Mouse (Mus musculus) adrenal gland, postnatal 14 days (tissue): ENCODE data around the gene Ccdc30. TPM values are rescaled to one million over a fixed set of nuclear protein-coding genes. Genes with fewer than 3 reads are reported as not detected.

Experiments
- DNase-seq: peaks from one replicate; pipeline ENCODE4 v3.0.0; 2021; ENCODE audit warnings: mixed read lengths
- long read RNA-seq, 2 experiments: library from polyadenylated mRNA; stranded (forward); transcript quantifications; one replicate each; pipeline ENCODE4 v2.0.0; 2021
- total RNA-seq: library from RNA; stranded (reverse); gene quantifications from 2 replicates; pipeline ENCODE4 v1.2.3, GENCODE M21; 2021

Gene Ccdc30
- 8.4 and 9.7 TPM in 2 replicates for total RNA-seq
- long read RNA-seq, experiment 1, partial matches to known transcripts: 15 of 23 reads
- long read RNA-seq, experiment 1, other reads (novel, unspliced or antisense): 2 of 23 reads
- long read RNA-seq, experiment 2, partial matches to known transcripts: 9 of 13 reads
- long read RNA-seq, experiment 2, other reads (novel, unspliced or antisense): 1 of 13 reads

DNA sequence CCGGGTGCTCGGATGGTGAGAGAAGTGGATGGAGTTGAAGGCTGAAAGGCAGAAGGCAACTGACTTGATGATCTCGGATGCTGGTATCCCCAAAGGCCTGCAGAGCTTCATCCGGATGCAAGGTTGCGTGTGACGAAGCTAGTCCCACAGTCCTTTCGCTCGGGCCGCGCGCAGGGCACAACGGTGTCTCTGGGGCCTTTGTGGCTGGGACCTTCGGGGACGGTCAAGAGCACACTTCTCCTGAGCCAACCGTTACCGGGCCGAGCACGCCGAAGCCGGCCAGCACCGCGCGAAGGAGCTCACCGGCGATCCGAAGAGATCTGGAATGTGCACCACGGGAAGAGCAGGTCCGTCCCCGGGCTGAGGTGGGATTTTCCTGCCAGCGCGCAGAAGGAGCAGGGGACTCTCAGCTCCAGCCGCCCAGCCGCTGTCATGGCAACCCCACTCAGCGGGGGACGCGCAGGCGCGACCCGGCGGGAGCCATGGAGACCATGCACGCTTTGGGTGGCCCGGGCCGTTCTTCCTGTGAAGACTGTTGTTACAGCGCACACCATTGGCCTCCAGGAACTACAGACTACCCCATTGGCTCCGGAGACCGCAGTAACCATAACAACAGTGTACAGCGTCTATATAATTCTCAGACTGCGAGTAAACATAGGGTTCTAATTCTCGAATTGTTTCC, at the start of gene Ccdc30:
Gene Ccdc30, minus strand, starts transcription at position 450 of the 682 bp plus-strand sequence.
- DNase-seq: peak; percentile 98

DNA sequence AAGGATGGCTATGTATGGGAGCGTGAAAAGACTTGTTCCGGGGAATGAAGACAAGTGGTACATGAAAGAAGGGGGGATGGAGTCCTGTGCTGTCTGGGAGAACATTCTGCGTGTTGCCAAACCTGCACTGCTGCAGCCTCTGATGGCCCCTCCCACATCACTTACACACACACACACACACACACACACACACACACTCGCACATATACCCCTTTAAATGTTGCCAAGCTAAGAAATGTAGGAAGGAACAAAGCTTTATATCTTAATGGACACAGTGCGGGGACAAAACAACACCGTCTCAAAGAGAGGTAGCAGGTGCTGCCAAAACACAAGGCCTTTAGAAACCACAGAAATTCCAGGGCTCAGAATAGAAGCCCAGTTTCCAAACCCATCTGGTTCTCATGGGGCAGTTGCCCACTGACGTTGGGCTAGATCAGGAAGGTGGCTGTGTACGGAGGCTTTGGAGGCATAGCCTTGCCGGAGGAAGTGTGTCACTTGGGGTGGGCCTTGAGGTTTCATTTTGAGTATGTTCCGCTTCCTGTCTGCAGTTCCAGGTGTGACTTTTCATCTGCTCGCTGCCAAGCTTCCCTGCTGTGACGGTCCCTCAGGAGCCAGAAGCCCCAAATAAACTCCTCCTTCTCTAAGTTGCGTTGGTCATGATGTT, 48.6 kb upstream of the Ccdc30 start:
- DNase-seq: no peak

DNA sequence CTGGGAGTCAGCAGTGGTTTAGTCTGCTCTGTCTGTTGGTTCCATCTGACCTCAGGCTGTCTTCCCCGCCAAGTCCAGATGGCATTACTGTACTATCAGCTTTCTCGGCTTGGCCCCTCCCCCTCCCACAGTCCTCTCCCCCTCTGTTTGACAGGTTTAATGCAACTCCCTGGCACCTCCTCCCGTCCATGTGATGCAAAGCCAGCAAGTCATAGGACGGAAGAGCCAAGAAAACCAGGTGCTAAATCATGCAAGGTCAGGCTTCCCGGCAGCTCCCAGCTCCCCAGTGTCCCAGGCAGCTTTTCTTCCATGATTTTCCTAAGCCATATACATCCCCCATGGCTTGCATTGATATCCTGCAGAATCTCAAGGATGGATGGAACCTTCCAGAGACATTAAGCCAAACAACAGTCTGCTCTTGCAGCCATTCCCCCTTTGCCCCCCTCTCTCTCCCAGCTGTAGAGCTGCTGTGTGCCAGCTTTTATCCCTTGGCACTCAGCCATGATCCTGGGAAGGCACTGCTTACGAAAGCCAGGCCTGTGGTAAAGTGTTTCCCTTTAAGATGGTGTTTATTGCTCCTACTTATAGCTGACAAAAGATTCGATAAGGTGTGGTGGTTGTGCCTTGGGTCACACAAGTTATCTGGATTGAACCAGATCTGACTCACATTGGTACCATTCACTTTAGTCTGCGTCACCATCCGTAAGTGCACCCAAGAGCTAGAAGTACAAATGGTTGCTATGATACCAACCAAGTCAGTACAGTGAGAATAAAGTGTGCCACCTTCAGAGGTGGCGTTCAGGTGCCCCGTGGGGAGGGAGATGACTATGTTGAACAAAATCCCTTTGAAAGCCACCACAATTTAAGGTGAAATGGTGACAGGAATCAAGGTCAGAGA, 47.8 kb upstream of the Ccdc30 start:
- DNase-seq: peak; percentile 85

DNA sequence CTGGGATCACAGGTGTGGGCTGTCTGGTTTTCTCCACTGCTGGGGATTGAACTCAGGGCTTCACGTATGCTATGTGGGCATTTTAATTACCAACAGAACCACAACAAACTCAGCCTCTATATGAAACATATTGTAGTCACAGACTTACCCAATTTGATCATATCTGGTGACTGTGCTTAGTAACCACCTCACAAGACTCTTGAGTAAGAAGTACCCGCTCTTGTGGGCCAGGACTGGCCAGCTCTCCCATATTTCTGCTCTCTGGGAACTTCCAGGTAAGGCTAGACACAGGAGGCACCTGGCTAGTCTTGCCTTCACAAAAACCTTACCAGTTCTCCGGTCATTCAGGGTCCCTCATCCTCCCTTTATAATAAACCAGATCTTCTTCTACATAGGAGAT, 47.1 kb upstream of the Ccdc30 start:
- no peak for DNase-seq

DNA sequence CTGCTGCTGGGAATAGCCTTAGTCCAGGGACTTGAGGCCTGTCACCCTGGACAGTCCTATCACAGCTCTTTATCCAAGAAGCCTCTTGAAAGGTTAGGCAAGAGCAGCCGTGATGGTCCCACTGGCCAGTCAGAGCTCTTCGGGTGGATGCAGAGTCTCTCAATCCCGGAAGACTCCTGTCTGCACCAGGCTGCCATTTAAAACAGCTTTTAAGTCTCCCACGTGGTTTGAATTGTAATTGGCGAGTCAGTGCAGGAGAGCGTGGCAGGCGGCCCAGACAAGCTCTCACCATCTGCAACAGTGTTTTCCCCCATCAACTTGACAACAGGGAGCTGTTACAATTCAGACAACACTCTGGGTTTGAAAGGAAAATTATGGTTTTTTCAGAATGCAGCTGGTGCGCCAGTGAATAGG, 45.4 kb upstream of the Ccdc30 start:
- no peak for DNase-seq

DNA sequence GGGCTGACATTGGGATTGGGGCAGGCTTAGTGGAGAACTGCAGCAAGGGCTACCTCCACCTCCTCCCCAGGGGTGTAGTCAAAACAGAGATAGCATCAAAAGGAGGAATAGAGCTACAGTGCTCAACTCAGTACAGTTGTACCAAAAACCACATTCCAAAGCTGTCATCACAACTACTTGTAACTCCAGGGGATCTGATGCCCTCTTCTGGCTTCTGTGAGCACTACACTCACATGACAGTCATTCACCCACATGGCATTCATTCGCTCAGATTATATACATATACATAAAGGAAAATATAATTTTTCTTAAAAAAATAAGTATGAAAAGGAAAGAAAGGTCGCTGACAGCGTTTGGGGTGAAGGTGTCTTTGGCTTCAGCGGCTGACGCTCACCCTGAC, 45.0 kb upstream of the Ccdc30 start:
- peak; percentile 62 for DNase-seq

DNA sequence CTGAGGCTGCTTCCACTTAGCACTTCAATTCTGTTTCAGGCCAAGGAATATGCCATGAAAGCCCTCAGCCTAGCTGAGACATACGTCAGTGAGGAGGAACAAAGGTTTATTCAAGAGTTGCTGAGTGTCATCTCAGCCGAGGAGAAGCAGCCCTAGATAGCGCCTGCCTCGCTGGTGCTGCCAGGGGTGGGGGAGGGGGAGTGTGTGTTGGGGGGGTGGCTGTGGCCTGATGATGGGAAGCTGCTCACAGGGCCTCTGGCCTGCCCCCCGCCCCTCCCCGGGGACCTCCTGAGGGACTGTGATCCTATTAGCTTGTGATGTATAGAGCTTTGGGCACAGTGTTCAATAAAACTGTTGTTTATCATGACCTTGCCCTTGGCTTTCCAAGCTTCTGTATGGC, 38.2 kb upstream of the Ccdc30 start:
- DNase-seq: no peak

DNA sequence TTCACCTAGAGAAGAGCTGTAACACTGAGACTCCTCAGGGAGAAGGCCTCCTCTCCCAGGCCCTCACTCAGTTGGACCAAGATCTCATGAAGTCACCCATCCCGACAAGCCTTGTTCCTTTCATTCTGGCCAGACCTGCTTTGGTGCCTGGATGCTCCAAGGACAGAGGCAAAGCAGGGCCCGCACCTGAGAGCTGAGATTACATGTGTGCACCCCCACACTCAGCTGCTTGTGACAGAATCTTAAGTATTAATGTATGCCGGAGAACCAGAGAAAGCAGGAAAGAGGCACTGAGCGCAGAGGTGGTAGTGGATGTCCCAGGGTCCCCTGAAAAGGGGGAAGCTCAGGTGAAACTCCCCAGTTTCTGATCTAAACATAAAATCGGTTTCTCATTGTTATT, 37.8 kb upstream of the Ccdc30 start:
- DNase-seq: no peak

DNA sequence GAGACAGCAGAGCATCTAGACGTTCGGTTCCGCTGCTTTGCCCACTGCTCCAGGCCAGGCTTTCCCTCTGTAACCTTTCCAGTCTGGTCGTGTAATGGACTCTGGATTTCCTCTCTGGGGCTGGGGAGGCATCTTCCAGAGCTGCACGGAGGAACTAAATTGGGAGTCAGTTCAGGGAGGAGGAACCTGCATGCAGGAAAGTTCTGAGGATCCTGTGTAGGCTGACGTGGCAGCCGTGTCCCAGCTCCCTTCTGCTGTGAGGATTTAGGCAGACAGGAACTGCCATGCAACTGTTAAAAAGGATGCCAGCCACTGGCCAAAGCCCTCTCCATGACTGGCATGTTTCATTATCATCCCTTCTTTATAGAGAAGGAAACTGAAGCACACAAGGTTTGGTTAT, 35.1 kb upstream of the Ccdc30 start:
- no peak for DNase-seq

DNA sequence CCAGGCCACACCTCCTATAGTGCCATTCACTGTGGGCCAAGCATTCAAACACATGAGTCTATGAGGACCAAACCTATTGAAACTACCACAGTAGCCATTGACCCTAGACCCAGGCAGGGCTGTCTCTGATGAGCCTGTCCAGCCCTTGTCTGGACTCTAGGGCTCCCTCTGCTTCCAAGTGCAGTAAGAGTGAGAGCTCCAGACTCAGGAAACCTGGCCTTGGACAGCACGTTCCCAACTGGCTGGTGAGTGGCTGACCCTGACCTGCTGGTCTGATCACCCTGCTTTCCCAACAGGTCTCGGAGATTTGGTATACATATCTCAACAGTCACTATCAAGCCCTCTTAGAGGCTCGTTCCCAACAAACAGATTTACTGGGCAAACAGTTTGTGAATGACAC, 32.5 kb upstream of the Ccdc30 start:
- DNase-seq: peak; percentile 54

DNA sequence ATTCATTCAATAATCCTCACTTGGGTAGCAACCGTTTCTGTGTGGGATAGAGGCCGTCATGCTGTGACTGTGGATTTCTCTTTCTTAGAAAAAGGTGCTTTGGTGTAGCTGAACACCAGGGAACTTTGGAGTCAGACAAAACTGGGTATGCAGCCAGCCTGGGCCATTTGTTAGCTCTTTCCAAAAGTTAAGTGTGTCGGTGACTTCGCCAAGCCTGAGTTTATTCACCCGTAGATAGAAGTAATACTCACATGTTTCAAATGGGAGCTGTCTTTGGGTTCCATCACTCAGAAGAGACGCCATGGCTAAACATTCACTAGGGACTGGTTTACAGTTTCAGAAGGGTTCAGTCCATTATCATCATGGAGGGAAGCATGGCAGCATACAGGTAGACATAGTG, 31.9 kb upstream of the Ccdc30 start:
- no peak for DNase-seq

DNA sequence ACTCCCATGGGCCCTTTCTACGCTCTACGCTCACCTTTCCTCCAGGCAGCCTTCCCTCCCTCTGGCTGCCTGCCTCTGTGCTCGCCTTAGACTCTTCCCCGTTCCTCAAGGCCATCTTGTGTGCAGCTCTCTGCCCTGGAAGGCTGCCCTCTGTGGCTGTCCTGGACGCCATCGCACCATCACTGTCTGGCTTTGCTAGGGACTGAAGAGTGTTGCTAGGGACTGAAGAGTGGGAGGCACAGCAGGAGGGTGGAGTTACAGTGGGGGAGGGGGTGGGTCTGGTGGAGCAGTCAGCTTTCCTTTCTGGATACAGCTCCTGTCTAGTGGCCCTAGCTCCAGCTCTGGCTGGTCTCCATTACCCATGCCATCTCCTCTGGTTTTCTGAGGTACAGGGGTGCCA, 27.2 kb upstream of the Ccdc30 start:
- DNase-seq: peak; percentile 54

DNA sequence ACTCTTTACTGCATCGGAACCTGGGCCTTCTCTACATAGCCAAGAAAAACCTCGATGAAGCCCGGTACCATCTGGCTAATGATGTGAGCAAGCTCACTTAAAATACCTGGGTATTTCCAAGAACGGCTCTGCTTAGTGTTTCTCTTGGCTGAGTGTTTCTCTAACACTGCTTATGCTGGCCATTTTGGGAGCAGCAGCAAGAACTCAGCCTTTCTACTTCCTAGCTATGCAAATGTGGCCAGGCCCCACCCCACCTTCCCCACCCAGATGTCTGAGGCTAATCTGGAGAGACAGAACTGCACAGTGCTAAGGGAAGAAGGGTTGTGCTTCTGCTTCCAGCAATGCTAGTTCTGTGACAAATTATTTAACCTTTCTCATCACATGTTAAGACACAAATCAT, 26.5 kb upstream of the Ccdc30 start:
- no peak for DNase-seq

DNA sequence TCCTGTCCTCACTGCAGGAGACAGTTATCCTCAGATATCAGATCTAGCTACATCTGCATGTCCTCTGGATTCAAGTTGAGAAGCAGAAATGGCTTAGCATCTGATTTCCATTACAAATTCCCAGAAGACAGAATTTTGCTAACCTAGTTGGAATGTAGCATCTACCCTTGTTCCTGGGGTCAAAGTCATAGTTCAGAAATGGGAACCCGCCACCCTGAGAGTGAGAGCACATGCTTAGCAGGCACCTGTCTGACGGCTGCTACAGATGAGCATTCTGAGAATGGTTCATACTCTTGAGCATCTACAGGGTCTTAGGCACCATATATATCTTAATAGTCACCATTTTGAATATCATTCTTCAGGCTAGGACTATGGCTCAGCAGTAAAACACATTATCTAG, 22.6 kb upstream of the Ccdc30 start:
- DNase-seq: no peak

DNA sequence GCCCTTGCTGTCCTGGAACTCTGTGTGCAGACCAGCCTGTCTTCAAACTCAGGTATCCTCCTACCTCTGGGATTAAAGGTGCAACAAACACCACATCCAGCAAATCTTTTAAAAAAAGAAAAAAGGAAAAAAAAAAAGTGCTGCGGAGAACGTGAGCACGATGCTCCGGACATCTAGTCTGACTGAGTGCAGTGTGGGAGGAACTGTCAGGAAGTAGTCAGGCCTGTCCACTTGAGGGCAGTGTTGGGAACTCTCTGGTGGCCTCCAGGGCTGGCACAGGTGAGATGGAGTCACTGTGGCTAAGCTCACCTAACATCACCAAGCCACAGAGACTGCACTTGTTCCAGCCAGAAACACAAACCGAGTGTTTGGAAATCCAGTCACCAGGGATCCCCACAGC, 15.4 kb upstream of the Ccdc30 start:
- DNase-seq: peak; percentile 76

DNA sequence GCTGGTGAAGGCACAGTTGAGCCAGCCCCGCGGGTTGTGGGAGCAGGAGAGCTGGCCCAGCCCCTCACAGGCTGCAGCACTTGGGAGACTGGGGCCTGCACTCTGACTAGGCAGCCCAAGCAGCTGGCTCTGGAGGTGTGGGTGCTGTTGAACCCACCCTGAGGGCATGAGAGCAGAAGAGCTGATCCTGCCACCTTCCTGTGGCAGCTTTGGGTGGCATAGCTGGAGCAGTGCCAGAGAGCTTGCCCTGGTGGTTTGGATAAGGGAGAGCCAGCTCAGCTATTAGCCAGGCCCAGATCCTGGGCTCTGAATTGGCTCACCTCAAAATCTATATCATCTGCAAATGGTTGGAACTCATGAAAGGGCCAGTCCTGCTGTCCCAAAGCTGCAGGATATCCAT, 12.4 kb upstream of the Ccdc30 start:
- DNase-seq: peak; percentile 62

DNA sequence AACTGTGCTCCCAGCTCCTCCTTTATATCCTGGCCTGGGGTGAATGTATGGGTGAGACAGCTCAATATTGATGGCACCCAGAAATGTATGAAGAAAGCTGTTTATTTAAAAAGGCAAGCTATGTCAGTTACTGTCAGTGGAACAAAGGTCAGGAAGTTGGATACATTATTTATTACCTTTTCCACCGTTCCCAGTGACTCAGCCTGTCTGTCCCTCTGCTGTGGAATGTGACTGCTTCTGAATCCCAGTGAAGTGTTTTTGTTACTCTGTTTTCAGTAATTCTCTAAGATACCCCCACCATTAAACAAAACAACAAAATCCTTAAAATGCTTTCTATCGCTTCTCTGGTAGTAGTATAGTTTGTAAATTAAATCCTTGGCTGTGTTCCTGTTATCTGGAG, 10.3 kb upstream of the Ccdc30 start:
- DNase-seq: no peak

DNA sequence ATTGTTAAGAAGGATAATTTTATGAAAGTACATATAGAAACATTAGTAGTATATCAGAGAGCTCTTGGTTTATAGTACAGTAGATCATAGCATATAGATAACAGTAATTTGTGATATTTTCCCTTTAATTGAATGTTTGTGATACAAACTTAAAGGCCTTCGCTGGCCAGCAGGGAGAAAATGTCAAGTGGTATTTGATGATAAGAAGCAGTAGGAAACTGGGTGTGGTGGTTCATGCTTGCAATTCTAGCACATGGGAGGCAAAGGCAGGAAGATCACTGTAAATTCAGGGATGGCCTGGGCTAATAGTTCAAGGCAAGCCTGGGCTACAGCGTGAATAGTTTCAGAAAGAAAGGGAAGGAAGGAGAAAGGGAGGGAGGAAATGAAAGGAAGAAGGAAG, 9.8 kb upstream of the Ccdc30 start:
- no peak for DNase-seq

DNA sequence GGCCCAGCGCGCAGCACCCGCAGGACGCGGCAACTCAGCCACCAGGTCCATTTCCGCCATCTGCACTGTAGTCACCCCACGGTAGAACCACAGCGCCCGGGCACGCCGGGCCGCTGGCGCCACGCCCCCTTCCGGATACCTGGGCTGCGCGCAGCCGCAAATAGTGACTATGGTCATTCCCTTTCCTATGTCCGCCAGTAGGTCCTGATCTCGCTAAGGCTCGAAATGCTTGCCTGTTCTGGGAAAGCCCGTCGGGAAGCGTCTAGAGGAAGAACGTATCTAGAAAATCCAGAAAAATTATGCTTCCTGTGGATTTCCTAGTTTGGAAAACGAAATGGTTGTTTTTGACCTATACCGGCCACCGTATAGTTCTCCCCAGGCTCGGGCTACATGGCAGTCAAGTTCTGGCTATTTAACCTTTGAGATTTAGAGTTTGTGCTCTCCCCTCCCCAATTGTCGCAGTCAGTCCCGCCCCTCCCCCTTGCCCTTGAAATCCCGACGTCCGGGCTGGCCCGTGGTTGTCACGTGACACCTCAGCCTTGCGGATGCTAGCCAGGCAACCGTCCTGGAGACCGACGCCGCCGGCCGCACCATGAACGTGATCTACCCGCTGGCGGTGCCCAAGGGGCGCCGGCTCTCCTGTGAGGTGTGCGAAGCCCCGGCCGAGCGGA, 7.1 kb upstream of the Ccdc30 start, which contains the start of the genes Ppcs and Zmynd12:
Gene Ppcs, minus strand, starts transcription at position 127 of the 671 bp plus-strand sequence.
Gene Zmynd12, plus strand, starts transcription at position 521 of the 671 bp plus-strand sequence.
- peak; percentile 97 for DNase-seq

DNA sequence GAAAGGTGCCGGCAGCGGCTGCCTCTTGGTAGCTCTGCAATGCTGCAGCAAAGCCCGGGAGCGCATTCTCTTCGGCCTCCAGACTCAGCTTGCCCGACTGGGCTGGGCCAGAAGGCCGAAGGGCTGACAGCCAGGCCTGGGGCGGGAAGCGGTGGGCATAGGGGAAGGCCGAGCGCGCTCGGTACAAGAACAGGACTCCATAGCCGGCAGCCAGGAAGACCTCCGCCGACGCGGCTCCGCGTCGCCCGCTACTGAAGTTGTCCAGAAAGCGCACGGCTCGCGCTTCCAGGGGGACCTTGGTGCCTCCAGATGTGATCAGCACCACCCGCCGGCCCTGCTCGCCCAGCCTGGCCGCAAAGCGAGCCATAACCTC, 6.6 kb upstream of the Ccdc30 start:
- peak; percentile 60 for DNase-seq

DNA sequence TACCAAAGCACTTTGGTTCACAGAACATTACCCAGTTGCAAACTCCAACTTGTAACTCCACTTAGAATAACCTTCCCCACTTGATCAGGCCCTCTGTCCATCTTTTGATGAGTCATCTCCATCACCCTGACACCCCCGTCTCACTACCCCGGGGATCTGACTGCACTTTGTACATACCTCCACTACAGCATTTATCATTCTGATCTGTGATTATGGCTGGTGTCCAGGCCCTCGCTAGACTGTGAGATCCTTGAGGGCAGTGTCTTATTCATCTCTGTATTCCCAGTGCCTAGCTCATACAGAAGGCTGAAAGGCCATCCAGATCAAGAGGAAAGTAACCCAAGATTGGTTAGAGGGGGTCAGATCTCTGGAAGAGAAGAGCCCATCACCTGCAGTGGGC, 5.9 kb upstream of the Ccdc30 start:
- peak; percentile 49 for DNase-seq

DNA sequence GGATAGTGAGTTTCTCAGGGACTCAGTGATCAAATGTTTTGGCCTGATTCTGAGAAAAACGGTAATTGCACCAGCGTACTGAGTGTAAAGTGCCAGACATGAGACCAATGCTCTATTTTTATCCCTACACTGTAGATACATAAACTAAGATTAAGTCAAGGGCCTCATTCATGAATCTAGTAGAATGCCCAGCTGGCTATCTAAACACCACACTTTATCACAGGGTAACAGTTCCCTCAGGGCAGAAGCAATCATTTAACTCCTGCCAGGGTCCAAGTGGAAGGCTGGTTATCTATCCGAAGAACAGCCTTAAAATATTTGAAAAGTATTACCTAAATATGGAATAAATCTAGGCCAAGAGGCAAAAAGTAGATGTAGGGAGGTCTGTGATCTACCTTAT, 2.6 kb upstream of the Ccdc30 start:
- no peak for DNase-seq
